Mouse (Mus musculus): ENCODE measurements around the gene Pkd1l3.

GRCm38 (mm10) chr8:109675896-109676643, 61.8 kb downstream of the Pkd1l3 start:
- TF ChIP-seq POLR2A (IDR thresholded peaks at IDR 0.05; ENCODE audit: control insufficient read depth, low read depth, low read length) (no peak), CTCF (IDR thresholded peaks at IDR 0.05; ENCODE audit: control insufficient read depth, insufficient read depth, insufficient replicate concordance, low read depth, low read length) (no peak)

Data from testis, adult 2 months (tissue).